Mouse (Mus musculus) neural tube, embryonic 15.5 days (tissue): Measurements from ENCODE around the gene Map4k3. TPM values are rescaled to one million over a fixed set of nuclear protein-coding genes. Genes with fewer than 3 reads are reported as not detected.
A peak's percentile ranks its signal among the peaks of the same experiment; 100 is the strongest.

ENCODE experiments used
- ATAC-seq: fragments of 200-750 bp; cut with Nextera tagmentation; 2 replicates; pipeline ENCODE4 v1.8.0; 2017; ENCODE audit warnings: mild to moderate bottlenecking, moderate TSS enrichment, moderate library complexity; ENCODE audit not compliant: low FRiP score
- H3K27ac ChIP-seq: fragments of 300-500 bp; sonication (generic); replicated peaks from 2 replicates; pipeline ENCODE4 v1.5.1; 2015; ENCODE audit warnings: mild to moderate bottlenecking, inconsistent platforms
- H3K27me3 ChIP-seq: fragments of 300-500 bp; sonication (generic); replicated peaks from 2 replicates; pipeline ENCODE4 v1.6.1; 2015; ENCODE audit warnings: inconsistent platforms
- H3K36me3 ChIP-seq: fragments of 300-500 bp; sonication (generic); 2 replicates; pipeline ENCODE4 v1.6.1; 2015; ENCODE audit warnings: inconsistent platforms
- H3K4me1 ChIP-seq: fragments of 300-500 bp; sonication (generic); 2 replicates; pipeline ENCODE4 v1.6.1; 2015; ENCODE audit warnings: inconsistent platforms
- H3K4me2 ChIP-seq: fragments of 300-500 bp; sonication (generic); 2 replicates; pipeline ENCODE4 v1.6.1; 2015; ENCODE audit warnings: inconsistent platforms, mild to moderate bottlenecking, moderate library complexity
- H3K4me3 ChIP-seq: fragments of 300-500 bp; sonication (generic); replicated peaks from 2 replicates; pipeline ENCODE4 v1.5.1; 2015; ENCODE audit warnings: mild to moderate bottlenecking, inconsistent platforms
- H3K9ac ChIP-seq: fragments of 300-500 bp; sonication (generic); replicated peaks from 2 replicates; pipeline ENCODE4 v1.6.1; 2015; ENCODE audit warnings: mild to moderate bottlenecking, inconsistent platforms
- H3K9me3 ChIP-seq: fragments of 300-500 bp; sonication (generic); replicated peaks from 2 replicates; pipeline ENCODE4 v1.6.1; 2016; ENCODE audit warnings: inconsistent platforms
- WGBS: fragments of 180-500 bp; shearing (Covaris S2); methylation state at CpG from one replicate; pipeline ENCODE4 v1.1.7; 2015; ENCODE audit warnings: mixed read lengths; 5-methylcytosine and 5-hydroxymethylcytosine counted together
- polyA plus RNA-seq: library from polyadenylated mRNA; unstranded; fragments of >200 nt; fragmentation: Nextera tagmentation; extraction: Ambion mirVana; gene quantifications from 2 replicates; pipeline ENCODE4 v1.2.1, GENCODE M21; 2015

Gene Map4k3
- polyA plus RNA-seq, 1 experiment from 2014 or later: 22.0 TPM

DNA sequence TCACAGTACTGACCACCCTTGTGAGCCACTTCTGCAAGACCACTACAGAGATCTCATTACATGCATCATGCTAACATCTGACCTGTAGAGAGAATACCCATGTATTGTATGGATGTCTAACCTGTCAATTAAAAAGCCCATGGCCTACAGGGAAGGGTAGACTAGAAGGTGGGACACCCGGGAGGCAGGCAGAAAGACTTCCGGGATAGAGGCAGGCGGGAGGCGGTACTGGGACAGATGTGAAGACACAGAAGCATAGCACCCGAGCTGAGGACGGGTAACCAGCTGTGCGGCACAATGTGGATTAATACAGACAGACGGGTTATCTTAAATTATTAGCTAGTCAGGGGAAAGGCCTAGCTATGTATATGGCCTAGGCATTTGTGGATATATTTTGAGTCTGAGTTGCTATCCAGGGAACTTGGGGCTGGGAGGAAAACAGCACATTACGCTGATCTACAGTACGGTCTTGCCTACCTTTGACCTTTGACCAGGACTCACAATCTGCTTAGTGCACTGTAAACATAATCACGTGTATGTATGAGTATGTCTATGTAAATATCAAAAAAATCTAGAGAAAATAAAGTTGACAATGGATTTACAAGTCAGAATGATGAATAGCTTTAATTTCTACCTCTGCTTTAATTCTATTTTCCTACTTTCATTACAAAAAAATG is 51.3 kb downstream of the Map4k3 start:
- no peaks in the 10 kb centered on the region for H3K9me3 ChIP-seq
- no peak for ATAC-seq
- H3K4me2 ChIP-seq: no peak overlapping the region
- H3K27ac ChIP-seq: no peak overlapping the region
- peaks cover under 1% of the 10 kb centered on the region; the same call in 1 of the 2 replicates for H3K4me1 ChIP-seq
- H3K36me3 ChIP-seq: no peaks in the 10 kb centered on the region; the same call in 1 of the 2 replicates
- no peak overlapping the region for H3K4me3 ChIP-seq
- no peak overlapping the region for H3K9ac ChIP-seq
- H3K27me3 ChIP-seq: no peaks in the 10 kb centered on the region
- 84% methylated on average over 11 of the region's 11 CpGs for WGBS

DNA sequence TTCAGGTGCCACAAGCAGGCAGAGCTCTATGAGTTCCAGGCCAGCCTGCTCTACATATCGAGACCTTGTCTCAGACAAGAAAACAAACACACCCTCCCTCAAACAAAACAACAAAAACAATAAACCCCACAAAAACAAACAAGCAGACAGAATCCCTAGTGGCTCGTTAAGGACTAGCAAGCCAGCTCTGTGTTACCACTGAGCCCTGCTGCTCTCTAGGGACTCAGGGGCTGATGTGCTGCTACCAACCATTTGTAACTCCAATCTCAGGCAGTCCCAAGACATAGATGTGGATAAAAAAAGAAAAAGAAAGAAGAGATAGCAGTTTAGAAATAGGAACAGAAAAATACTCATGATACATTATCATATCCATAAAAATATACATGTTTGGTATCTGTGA is 52.1 kb downstream of the Map4k3 start:
- H3K27me3 ChIP-seq: no peaks in the 10 kb centered on the region
- H3K4me1 ChIP-seq: no peaks in the 10 kb centered on the region
- no peak overlapping the region for H3K27ac ChIP-seq
- ATAC-seq: no peak
- no peaks in the 10 kb centered on the region for H3K9me3 ChIP-seq
- H3K4me3 ChIP-seq: no peak overlapping the region
- no peak overlapping the region for H3K4me2 ChIP-seq
- H3K36me3 ChIP-seq: no peaks in the 10 kb centered on the region; the same call in 1 of the 2 replicates
- WGBS: 48% methylated on average over 2 of the region's 2 CpGs
- no peak overlapping the region for H3K9ac ChIP-seq

DNA sequence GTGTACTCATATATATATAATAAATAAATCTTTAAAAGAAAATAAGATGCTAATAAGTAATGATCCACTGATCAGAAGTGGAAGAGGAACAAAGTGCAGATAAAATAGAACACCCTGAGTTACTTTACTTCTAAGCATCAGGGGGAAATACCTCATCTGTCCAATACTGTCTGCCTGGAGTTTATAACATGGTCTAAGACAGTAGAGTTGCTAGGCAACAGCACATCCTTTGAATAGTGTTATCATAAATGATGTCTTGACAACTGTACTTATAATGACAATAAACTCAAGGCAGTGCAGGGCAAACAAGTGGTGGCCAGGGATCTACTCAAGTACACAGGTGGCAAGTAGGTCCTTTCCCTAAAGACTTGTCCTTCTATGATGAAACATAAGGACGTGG is 57.9 kb downstream of the Map4k3 start:
- H3K4me2 ChIP-seq: no peak overlapping the region
- ATAC-seq: no peak
- H3K27ac ChIP-seq: no peak overlapping the region
- no peaks in the 10 kb centered on the region for H3K27me3 ChIP-seq
- no peaks in the 10 kb centered on the region for H3K36me3 ChIP-seq
- WGBS: 94% methylated on average over 1 of the region's 1 CpGs
- no peaks in the 10 kb centered on the region for H3K9me3 ChIP-seq
- no peak overlapping the region for H3K4me3 ChIP-seq
- 0 out of 2 replicates have a peak, but pooled peaks cover 4% of the 10 kb centered on the region for H3K4me1 ChIP-seq
- H3K9ac ChIP-seq: no peak overlapping the region

DNA sequence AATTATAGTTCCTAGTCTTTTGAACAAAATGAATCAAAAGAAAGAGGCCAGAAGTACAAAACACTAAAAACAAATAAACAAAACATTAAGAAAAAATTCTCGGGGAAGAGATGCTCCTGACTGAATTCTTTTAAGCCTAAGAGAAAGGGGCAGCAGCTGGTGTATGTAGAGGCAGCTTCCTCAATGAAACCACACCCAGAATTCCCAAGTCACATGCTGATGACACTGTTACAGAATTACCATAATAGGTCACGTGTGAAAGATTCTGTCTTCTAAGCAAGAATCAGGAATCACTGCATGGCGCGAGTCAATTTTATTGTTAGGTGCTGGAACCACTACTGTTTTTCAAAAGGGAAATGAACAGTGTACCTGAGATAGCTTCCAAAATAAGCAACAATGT is 64.7 kb downstream of the Map4k3 start:
- no peak overlapping the region for H3K27ac ChIP-seq
- no peak overlapping the region for H3K9ac ChIP-seq
- H3K9me3 ChIP-seq: no peaks in the 10 kb centered on the region
- no peak for ATAC-seq
- no peak overlapping the region for H3K4me2 ChIP-seq
- 71% methylated on average over 4 of the region's 4 CpGs for WGBS
- H3K4me1 ChIP-seq: peaks cover 17% of the 10 kb centered on the region
- H3K36me3 ChIP-seq: no peaks in the 10 kb centered on the region; the same call in 1 of the 2 replicates
- H3K27me3 ChIP-seq: no peaks in the 10 kb centered on the region
- no peak overlapping the region for H3K4me3 ChIP-seq

DNA sequence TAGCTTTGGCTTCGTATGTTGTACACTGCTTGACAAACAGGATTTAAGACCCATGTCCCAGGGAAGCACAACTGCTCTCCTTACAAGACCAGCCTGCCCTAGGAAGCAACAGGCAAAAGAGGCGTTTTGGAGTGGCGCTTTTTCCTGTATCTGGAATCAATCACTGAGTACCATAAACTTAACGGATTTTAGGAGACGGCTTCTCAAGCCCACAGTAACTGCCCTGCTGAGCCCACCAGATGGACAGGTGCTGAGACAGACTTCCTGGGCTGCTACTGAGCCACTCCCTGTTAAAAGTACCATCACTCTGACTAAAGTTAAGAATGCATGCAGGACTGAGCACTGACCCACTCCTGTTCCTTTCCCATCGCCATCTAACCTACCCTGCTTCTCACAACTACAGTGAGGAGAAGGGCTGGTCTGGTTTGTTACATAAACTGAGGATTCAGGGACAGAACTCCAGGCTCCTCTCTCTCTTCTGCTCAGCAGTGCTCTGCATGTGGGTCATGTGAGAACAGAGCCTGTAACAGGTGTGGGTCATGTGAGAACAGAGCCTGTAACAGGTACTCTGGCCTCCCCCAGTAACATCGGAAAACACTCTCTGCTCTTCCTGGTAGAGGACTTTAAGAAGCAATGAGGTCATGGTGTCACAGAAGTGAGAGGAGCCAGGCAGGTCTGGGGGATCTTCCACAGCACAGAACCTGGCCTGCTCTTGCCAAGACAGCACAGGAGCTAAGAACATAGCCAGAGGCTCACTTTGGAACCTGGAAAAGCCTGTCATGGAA is 65.3 kb downstream of the Map4k3 start:
- H3K27me3 ChIP-seq: no peaks in the 10 kb centered on the region
- no peak overlapping the region for H3K27ac ChIP-seq
- no peaks in the 10 kb centered on the region; the same call in 1 of the 2 replicates for H3K36me3 ChIP-seq
- no peak overlapping the region for H3K4me2 ChIP-seq
- H3K9me3 ChIP-seq: no peaks in the 10 kb centered on the region
- H3K4me3 ChIP-seq: no peak overlapping the region
- ATAC-seq: no peak
- H3K4me1 ChIP-seq: peaks cover 13% of the 10 kb centered on the region
- 74% methylated on average over 7 of the region's 7 CpGs for WGBS
- H3K9ac ChIP-seq: no peak overlapping the region

DNA sequence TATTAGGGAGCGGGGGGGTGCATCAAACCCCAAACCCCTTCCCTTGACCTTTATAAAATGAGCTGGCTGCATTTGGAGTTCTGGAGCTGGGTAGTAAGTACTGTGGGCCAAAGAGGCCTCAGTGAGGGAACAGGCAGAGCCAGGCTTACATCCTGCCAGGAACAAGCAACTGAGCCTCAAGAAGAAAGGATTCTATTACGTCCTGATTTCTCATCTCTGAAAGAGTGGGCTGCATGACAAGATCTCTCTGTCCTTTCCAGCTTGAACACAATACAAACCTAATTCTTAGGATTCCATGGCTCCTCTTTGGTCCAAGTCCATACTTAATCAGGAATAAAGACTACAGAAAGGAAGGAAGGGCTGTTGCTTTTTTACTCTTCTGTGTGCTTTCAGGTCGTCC is 66.4 kb downstream of the Map4k3 start:
- ATAC-seq: no peak

DNA sequence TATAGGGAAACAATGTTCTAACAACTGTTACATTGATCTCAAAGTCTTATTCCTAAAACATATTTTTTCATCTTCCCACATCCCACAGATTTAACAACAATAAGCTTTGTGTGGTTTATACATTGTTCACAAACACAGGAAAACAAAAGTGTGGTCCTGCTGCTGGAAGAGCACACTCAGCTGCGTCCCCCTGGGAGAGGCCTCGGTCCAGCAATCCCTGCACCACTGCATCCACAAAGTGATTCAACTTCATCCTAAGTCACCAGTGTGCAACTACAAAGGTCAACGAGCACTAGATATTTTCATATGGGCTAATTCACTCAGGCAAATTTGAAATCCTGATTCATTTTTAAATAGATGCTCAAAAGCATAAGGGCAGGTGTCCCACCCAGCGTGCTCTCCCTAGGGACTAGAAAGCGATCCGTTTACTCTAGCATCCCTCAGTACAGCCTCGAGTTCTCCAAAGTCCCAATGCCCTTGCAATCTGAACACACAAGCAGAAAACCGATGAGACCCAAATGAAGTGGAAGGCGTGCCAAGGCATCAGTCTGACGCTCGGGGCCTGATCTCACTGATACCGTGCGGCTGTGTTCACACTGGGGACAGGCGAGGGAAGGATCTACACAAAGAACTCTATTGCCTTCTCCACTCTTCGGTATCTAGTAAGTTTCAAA is 67.4 kb downstream of the Map4k3 start:
- no peak for ATAC-seq
- Histone ChIP-seq H3K4me1 (peaks cover 13% of the 10 kb centered on the region), H3K9me3 (no peaks in the 10 kb centered on the region), H3K4me2 (no peak overlapping the region), H3K27me3 (no peaks in the 10 kb centered on the region), H3K4me3 (no peak overlapping the region), H3K36me3 (no peaks in the 10 kb centered on the region; the same call in 1 of the 2 replicates), H3K9ac (no peak overlapping the region), H3K27ac (peak overlapping the region; percentile 33; the same call in 1 of the 2 replicates)
- WGBS: 65% methylated on average over 15 of the region's 15 CpGs

More for the DNA sequence above, 66.4 kb downstream of the Map4k3 start:
- H3K9me3 ChIP-seq: no peaks in the 10 kb centered on the region
- 77% methylated on average over 3 of the region's 3 CpGs for WGBS
- no peaks in the 10 kb centered on the region for H3K27me3 ChIP-seq
- peaks cover 13% of the 10 kb centered on the region for H3K4me1 ChIP-seq
- no peak overlapping the region for H3K4me3 ChIP-seq
- no peak overlapping the region for H3K9ac ChIP-seq
- no peak overlapping the region for H3K4me2 ChIP-seq
- no peaks in the 10 kb centered on the region; the same call in 1 of the 2 replicates for H3K36me3 ChIP-seq
- H3K27ac ChIP-seq: no peak overlapping the region

DNA sequence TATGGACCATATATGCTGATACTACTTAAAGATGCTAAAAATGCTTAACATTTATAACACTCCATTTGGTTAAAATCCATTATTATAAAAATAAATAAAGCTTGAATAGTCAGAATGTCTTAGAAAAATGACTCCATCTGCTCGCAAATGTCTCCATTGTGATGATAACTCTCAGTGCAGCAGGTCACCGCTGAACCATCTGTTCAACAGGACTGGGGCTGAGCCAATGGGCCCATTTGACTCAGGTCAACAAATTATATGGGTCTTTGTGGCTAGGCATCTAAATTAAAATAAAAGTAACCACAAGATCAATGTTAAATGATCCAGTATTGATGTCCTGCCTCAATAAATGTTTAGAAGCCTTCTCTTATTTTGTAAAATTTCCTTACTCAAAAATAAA is 68.1 kb downstream of the Map4k3 start:
- Histone ChIP-seq H3K4me3 (no peak overlapping the region), H3K9me3 (no peaks in the 10 kb centered on the region), H3K36me3 (peaks cover under 1% of the 10 kb centered on the region; the same call in 1 of the 2 replicates), H3K4me2 (no peak overlapping the region), H3K27ac (no peak overlapping the region), H3K27me3 (no peaks in the 10 kb centered on the region), H3K4me1 (peaks cover 13% of the 10 kb centered on the region), H3K9ac (no peak overlapping the region)
- no peak for ATAC-seq
- WGBS: 30% methylated on average over 2 of the region's 2 CpGs

DNA sequence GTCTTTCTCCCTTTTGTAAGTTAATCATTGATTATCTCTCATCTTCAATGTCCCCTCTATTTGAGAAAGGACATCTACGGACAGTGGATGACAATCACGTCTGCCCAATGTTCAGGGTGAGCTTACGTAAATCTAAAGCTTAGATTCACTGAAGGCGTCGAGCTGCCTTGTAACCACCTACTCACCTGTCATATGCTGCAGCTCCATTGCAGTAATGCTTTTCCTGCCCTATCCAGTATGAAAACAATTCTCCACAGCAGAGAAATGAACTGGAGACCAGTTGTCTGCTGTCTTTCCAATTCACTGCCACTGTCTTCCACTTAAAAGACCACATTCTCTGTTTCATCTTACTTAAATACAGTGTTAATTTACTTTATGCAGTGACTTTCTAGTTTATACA is 68.5 kb downstream of the Map4k3 start:
- 77% methylated on average over 5 of the region's 5 CpGs for WGBS
- Histone ChIP-seq H3K4me2 (no peak overlapping the region), H3K27ac (0 out of 2 replicates have a peak overlapping the region, but pooled peaks have one; percentile 5)

DNA sequence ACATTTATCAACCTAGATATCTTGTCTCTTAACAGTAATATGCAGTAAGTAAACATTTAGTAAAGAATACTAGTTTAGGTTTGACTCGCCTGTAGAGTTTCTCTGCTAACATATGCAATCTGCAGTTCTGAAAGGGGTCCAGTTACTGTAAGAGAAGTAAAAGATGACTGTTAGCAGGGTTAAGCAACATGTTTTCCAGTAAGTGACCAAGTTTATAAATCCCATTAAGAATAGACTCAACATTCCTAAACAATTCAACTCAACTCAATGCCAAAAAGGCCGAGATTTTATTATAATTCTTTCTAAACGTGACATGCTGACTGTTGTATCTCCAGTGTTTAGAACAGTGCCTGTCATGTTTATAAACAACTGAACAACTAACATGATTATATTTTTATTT is 74.0 kb downstream of the Map4k3 start:
- Histone ChIP-seq H3K4me1 (no peaks in the 10 kb centered on the region), H3K36me3 (peaks cover 26% of the 10 kb centered on the region), H3K9me3 (no peaks in the 10 kb centered on the region), H3K9ac (no peak overlapping the region), H3K4me3 (no peak overlapping the region), H3K27me3 (no peaks in the 10 kb centered on the region), H3K27ac (no peak overlapping the region), H3K4me2 (no peak overlapping the region)
- WGBS: 95% methylated on average over 3 of the region's 3 CpGs
- no peak for ATAC-seq

More for the DNA sequence above, 68.5 kb downstream of the Map4k3 start:
- no peak for ATAC-seq
- H3K27me3 ChIP-seq: no peaks in the 10 kb centered on the region
- H3K36me3 ChIP-seq: peaks cover 3% of the 10 kb centered on the region; the same call in 1 of the 2 replicates
- H3K9ac ChIP-seq: no peak overlapping the region
- peaks cover 13% of the 10 kb centered on the region for H3K4me1 ChIP-seq
- no peaks in the 10 kb centered on the region for H3K9me3 ChIP-seq
- H3K4me3 ChIP-seq: no peak overlapping the region

DNA sequence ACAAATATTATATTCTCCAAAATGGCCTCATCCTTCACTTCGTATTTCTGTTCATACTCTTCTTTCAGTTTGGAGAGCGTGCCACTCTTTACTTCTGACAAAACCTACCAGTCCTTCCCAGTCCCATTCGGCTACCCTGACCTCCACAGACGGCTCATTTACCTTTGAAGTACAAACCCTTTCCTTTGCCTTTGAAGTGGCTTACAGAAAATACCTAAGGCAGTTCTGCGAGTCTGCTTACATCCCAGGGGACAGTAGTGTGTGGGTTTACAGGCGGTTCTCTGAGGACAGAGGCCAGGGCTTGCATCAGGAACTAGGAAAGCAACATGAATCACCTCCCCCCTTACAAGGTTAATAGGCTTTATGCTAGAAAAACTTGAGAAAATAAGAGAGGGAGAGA is 75.5 kb downstream of the Map4k3 start:
- H3K27ac ChIP-seq: no peak overlapping the region
- H3K27me3 ChIP-seq: no peaks in the 10 kb centered on the region
- H3K4me3 ChIP-seq: no peak overlapping the region
- H3K4me2 ChIP-seq: no peak overlapping the region
- H3K36me3 ChIP-seq: peaks cover 37% of the 10 kb centered on the region
- H3K4me1 ChIP-seq: no peaks in the 10 kb centered on the region
- 71% methylated on average over 6 of the region's 6 CpGs for WGBS
- no peaks in the 10 kb centered on the region for H3K9me3 ChIP-seq
- ATAC-seq: no peak
- H3K9ac ChIP-seq: no peak overlapping the region
